Mouse (Mus musculus): Measurements from ENCODE around the gene Lats1. TPM values are rescaled to one million over a fixed set of nuclear protein-coding genes. Genes with fewer than 3 reads are reported as not detected.

Lats1 gene
- polyA plus RNA-seq, 1 experiment, result 13.8 TPM

GRCm38 (mm10) chr10:7748752-7749151 lies 67.7 kb downstream of the Lats1 start:
- peaks cover 1% of the 10 kb centered on the region for H3K36me3 ChIP-seq (ENCODE audit: control insufficient read depth, insufficient read depth, low read length)
- 89% methylated on average over 6 of the region's 6 CpGs for WGBS

GRCm38 (mm10) chr10:7757544-7757943 lies 76.5 kb downstream of the Lats1 start:
- no peak overlapping the region for H3K27ac ChIP-seq (ENCODE audit: insufficient read depth, low read depth, low read length)
- H3K36me3 ChIP-seq (ENCODE audit: control insufficient read depth, insufficient read depth, low read length), result no peaks in the 10 kb centered on the region; the same call in none of the 2 replicates
- H3K27me3 ChIP-seq (replicated peaks; ENCODE audit: control insufficient read depth, insufficient read depth, low read length), result no peaks in the 10 kb centered on the region
- TF ChIP-seq POLR2A (IDR thresholded peaks at IDR 0.05; ENCODE audit: low read depth, low read length) (no peak), CTCF (conservative IDR thresholded peaks at IDR 0.05; ENCODE audit: insufficient read depth, insufficient read length, low read depth, low read length) (no peak)
- H3K4me3 ChIP-seq (ENCODE audit: insufficient read depth, low read depth, low read length), result no peak overlapping the region
- WGBS, result 93% methylated on average over 2 of the region's 2 CpGs
- H3K4me1 ChIP-seq (ENCODE audit: control insufficient read depth, insufficient read depth, low read length), result no peaks in the 10 kb centered on the region
- DNase-seq, result no peak

More at GRCm38 (mm10) chr10:7748752-7749151, 67.7 kb downstream of the Lats1 start:
- no peak overlapping the region for H3K4me3 ChIP-seq (ENCODE audit: insufficient read depth, low read depth, low read length)
- no peaks in the 10 kb centered on the region for H3K27me3 ChIP-seq (replicated peaks; ENCODE audit: control insufficient read depth, insufficient read depth, low read length)
- H3K27ac ChIP-seq (ENCODE audit: insufficient read depth, low read depth, low read length), result no peak overlapping the region
- no peak for DNase-seq
- no peaks in the 10 kb centered on the region for H3K4me1 ChIP-seq (ENCODE audit: control insufficient read depth, insufficient read depth, low read length)
- TF ChIP-seq POLR2A (IDR thresholded peaks at IDR 0.05; ENCODE audit: low read depth, low read length) (no peak), CTCF (conservative IDR thresholded peaks at IDR 0.05; ENCODE audit: insufficient read depth, insufficient read length, low read depth, low read length) (no peak)

Other genes starting within 250 kb of the Lats1 start
- 0.07 and 0.23 TPM in 2 replicates for gene Ulbp1, start 207.6 kb upstream of the Lats1 start, polyA plus RNA-seq (2012; rRNA removed)
- 7.7 and 14.1 TPM in 2 replicates for gene Lrp11, start 91.4 kb upstream of the Lats1 start, polyA plus RNA-seq (2012; rRNA removed)
- 7.1 and 7.6 TPM in 2 replicates for gene Nup43, start 13.7 kb upstream of the Lats1 start, polyA plus RNA-seq (2012; rRNA removed)
- 34.6 and 38.4 TPM in 2 replicates for gene Pcmt1, start 78 bp upstream of the Lats1 start, polyA plus RNA-seq (2012; rRNA removed)
- gene Katna1, start 44.8 kb downstream of the Lats1 start, polyA plus RNA-seq (2012; rRNA removed), result 3.1 and 4.1 TPM in 2 replicates
- gene Ginm1, start 111.6 kb downstream of the Lats1 start, polyA plus RNA-seq (2012; rRNA removed), result 49.0 and 49.8 TPM in 2 replicates
- gene Ppil4, start 111.7 kb downstream of the Lats1 start, polyA plus RNA-seq (2012; rRNA removed), result 4.1 and 6.2 TPM in 2 replicates
- 0.98 and 1.8 TPM in 2 replicates for gene Zc3h12d, start 151.3 kb downstream of the Lats1 start, polyA plus RNA-seq (2012; rRNA removed)